In genomic region chr12:104969177-104969576, GRCm38 (mm10) we compare ENCODE assay signal across 29 mouse cellular contexts. TPM values are rescaled to one million over a fixed set of nuclear protein-coding genes. Genes with fewer than 3 reads are reported as not detected.
A peak's percentile ranks its signal among the peaks of the same experiment; 100 is the strongest.
DNase-seq lines count a peak whose midpoint lies in the region; ATAC-seq and TF ChIP-seq lines count a peak whose summit lies in the region.
"Had no signal": no experiment of that assay in that cellular context is flagged by ENCODE, and none has a peak within 500 bp of the region (broad histone marks: within the 10 kb centered on the region; RNA-seq: fewer than 3 reads in every experiment).

No protein-coding gene starts in this region.

- no peaks in the 10 kb centered on the region for H3K36me3 ChIP-seq in embryonic facial prominence, embryonic 13.5 days
- H3K36me3 ChIP-seq in embryonic facial prominence, embryonic 10.5 days (replicated peaks), result no peaks in the 10 kb centered on the region
- no peaks in the 10 kb centered on the region for H3K36me3 ChIP-seq in intestine, embryonic 15.5 days
- no peaks in the 10 kb centered on the region for H3K36me3 ChIP-seq in intestine, embryonic 16.5 days (ENCODE audit: control insufficient read depth, insufficient read depth, low read length)
- no peaks in the 10 kb centered on the region for H3K36me3 ChIP-seq in midbrain, postnatal 0 days (ENCODE audit: insufficient read depth, low read length)
- H3K36me3 ChIP-seq: embryonic facial prominence, embryonic 12.5 days; forebrain, embryonic 12.5 days; heart, embryonic 13.5 days; hindbrain, embryonic 10.5 days; hindbrain, embryonic 15.5 days; midbrain, embryonic 15.5 days had no signal

- H3K4me1 ChIP-seq in embryonic facial prominence, embryonic 13.5 days, result peaks cover 16% of the 10 kb centered on the region
- peaks cover 8% of the 10 kb centered on the region for H3K4me1 ChIP-seq in embryonic facial prominence, embryonic 10.5 days
- H3K4me1 ChIP-seq in intestine, embryonic 15.5 days (replicated peaks), result peaks cover 3% of the 10 kb centered on the region; the same call in 1 of the 2 replicates
- H3K4me1 ChIP-seq in intestine, embryonic 16.5 days (ENCODE audit: control insufficient read depth, insufficient read depth, low read length), result peaks cover 8% of the 10 kb centered on the region; the same call in 1 of the 2 replicates
- H3K4me1 ChIP-seq in midbrain, postnatal 0 days (ENCODE audit: insufficient read depth, low read length), result no peaks in the 10 kb centered on the region
- H3K4me1 ChIP-seq: liver, embryonic 12.5 days had no signal

- no peak overlapping the region for H3K4me3 ChIP-seq in embryonic facial prominence, embryonic 13.5 days
- H3K4me3 ChIP-seq in embryonic facial prominence, embryonic 10.5 days, result no peak overlapping the region
- no peak overlapping the region for H3K4me3 ChIP-seq in intestine, embryonic 15.5 days (replicated peaks)
- H3K4me3 ChIP-seq in intestine, embryonic 16.5 days (ENCODE audit: low read length), result no peak overlapping the region
- H3K4me3 ChIP-seq in midbrain, postnatal 0 days (ENCODE audit: low read depth, low read length), result no peak overlapping the region
- H3K4me3 ChIP-seq: embryonic facial prominence, embryonic 12.5 days; erythroblast, embryonic 14.5 days; forebrain, embryonic 12.5 days; heart, adult 2 months; heart, embryonic 13.5 days; hindbrain, embryonic 10.5 days; hindbrain, embryonic 15.5 days; liver, embryonic 12.5 days; midbrain, embryonic 15.5 days had no signal

- ATAC-seq in embryonic facial prominence, embryonic 13.5 days (ENCODE audit: insufficient number of reproducible peaks, insufficient read depth, low FRiP score, low TSS enrichment, low read depth), result no peak
- 0 out of 2 replicates have a peak, but pooled peaks have one; percentile 17 for ATAC-seq in intestine, embryonic 15.5 days
- ATAC-seq in intestine, embryonic 16.5 days, result no peak
- ATAC-seq in midbrain, postnatal 0 days (ENCODE audit: low FRiP score), result no peak
- ATAC-seq: liver, embryonic 12.5 days; liver, postnatal 0 days; lung, postnatal 0 days; midbrain, embryonic 15.5 days had no signal

- DNase-seq in embryonic facial prominence, embryonic 10.5 days (ENCODE audit: low spot score), result no peak
- peak; percentile 28 for DNase-seq in kidney, postnatal 14 days
- DNase-seq in kidney, postnatal 36 days, result no peak
- DNase-seq in skeletal muscle tissue, adult 2 months (ENCODE audit: low read depth, low spot score), result peak; percentile 44
- no peak for DNase-seq in midbrain, postnatal 0 days (ENCODE audit: low spot score)
- DNase-seq: B cell, adult 2 months; cerebellum, adult 11 months; cerebellum, adult 9-10 months; cerebellum, postnatal 36 days; heart, adult 2 months; heart, postnatal 14 days; left cerebral cortex, postnatal 4 days; liver, postnatal 0 days; right cerebral cortex, postnatal 25 days; spleen, adult 18-20 months; thymus, postnatal 14 days had no signal

- no peaks in the 10 kb centered on the region for H3K27me3 ChIP-seq in embryonic facial prominence, embryonic 13.5 days
- H3K27me3 ChIP-seq in embryonic facial prominence, embryonic 10.5 days (replicated peaks; ENCODE audit: low read depth, poor library complexity, severe bottlenecking), result peaks cover 7% of the 10 kb centered on the region
- no peaks in the 10 kb centered on the region for H3K27me3 ChIP-seq in intestine, embryonic 15.5 days (replicated peaks)
- H3K27me3 ChIP-seq in intestine, embryonic 16.5 days (replicated peaks; ENCODE audit: control insufficient read depth, insufficient read depth, low read length), result no peaks in the 10 kb centered on the region
- no peaks in the 10 kb centered on the region for H3K27me3 ChIP-seq in midbrain, postnatal 0 days (ENCODE audit: insufficient read depth, low read length)
- H3K27me3 ChIP-seq: embryonic facial prominence, embryonic 12.5 days; liver, embryonic 12.5 days; midbrain, embryonic 15.5 days had no signal

- 0 out of 2 replicates have a peak overlapping the region, but pooled peaks have one; percentile 7 for H3K27ac ChIP-seq in embryonic facial prominence, embryonic 13.5 days
- no peak overlapping the region for H3K27ac ChIP-seq in embryonic facial prominence, embryonic 10.5 days (replicated peaks)
- no peak overlapping the region for H3K27ac ChIP-seq in intestine, embryonic 15.5 days
- H3K27ac ChIP-seq in intestine, embryonic 16.5 days (ENCODE audit: low read length), result no peak overlapping the region
- no peak overlapping the region for H3K27ac ChIP-seq in midbrain, postnatal 0 days (ENCODE audit: low read depth, low read length)
- H3K27ac ChIP-seq: embryonic facial prominence, embryonic 12.5 days; forebrain, embryonic 12.5 days; heart, adult 2 months; heart, embryonic 13.5 days; hindbrain, embryonic 10.5 days; hindbrain, embryonic 15.5 days; liver, embryonic 12.5 days; macrophage; midbrain, embryonic 15.5 days had no signal

- 68% methylated on average over 9 of the region's 9 CpGs for WGBS in embryonic facial prominence, embryonic 13.5 days
- WGBS in embryonic facial prominence, embryonic 10.5 days, result 88% methylated on average over 9 of the region's 9 CpGs
- 71% methylated on average over 9 of the region's 9 CpGs for WGBS in intestine, embryonic 15.5 days
- 69% methylated on average over 9 of the region's 9 CpGs for WGBS in intestine, embryonic 16.5 days
- WGBS in midbrain, postnatal 0 days, result 88% methylated on average over 9 of the region's 9 CpGs

- TF ChIP-seq CTCF in midbrain, postnatal 0 days (IDR thresholded peaks at IDR 0.05), result no peak

- no peaks in the 10 kb centered on the region for H3K9me3 ChIP-seq in embryonic facial prominence, embryonic 13.5 days
- H3K9me3 ChIP-seq in embryonic facial prominence, embryonic 10.5 days, result no peaks in the 10 kb centered on the region
- H3K9me3 ChIP-seq in intestine, embryonic 15.5 days, result no peaks in the 10 kb centered on the region
- no peaks in the 10 kb centered on the region for H3K9me3 ChIP-seq in intestine, embryonic 16.5 days (ENCODE audit: control insufficient read depth, low read length)
- H3K9me3 ChIP-seq in midbrain, postnatal 0 days (ENCODE audit: low read length), result no peaks in the 10 kb centered on the region
- H3K9me3 ChIP-seq: embryonic facial prominence, embryonic 12.5 days; forebrain, embryonic 12.5 days; heart, embryonic 13.5 days; hindbrain, embryonic 10.5 days; hindbrain, embryonic 15.5 days; liver, embryonic 12.5 days; midbrain, embryonic 15.5 days had no signal

- no peak overlapping the region for H3K9ac ChIP-seq in embryonic facial prominence, embryonic 13.5 days
- no peak overlapping the region for H3K9ac ChIP-seq in intestine, embryonic 15.5 days
- H3K9ac ChIP-seq in intestine, embryonic 16.5 days (ENCODE audit: low read depth, low read length), result no peak overlapping the region
- no peak overlapping the region for H3K9ac ChIP-seq in midbrain, postnatal 0 days (replicated peaks; ENCODE audit: low read length, poor library complexity, severe bottlenecking)
- H3K9ac ChIP-seq: embryonic facial prominence, embryonic 12.5 days; forebrain, embryonic 12.5 days; heart, embryonic 13.5 days; hindbrain, embryonic 15.5 days; liver, embryonic 12.5 days; liver, postnatal 0 days; midbrain, embryonic 15.5 days had no signal

- H3K4me2 ChIP-seq in embryonic facial prominence, embryonic 13.5 days, result no peak overlapping the region
- no peak overlapping the region for H3K4me2 ChIP-seq in intestine, embryonic 15.5 days (replicated peaks)
- H3K4me2 ChIP-seq in intestine, embryonic 16.5 days (ENCODE audit: low read depth, low read length), result no peak overlapping the region
- no peak overlapping the region for H3K4me2 ChIP-seq in midbrain, postnatal 0 days (ENCODE audit: low read depth, low read length, poor library complexity, severe bottlenecking)
- H3K4me2 ChIP-seq: embryonic facial prominence, embryonic 12.5 days; forebrain, embryonic 12.5 days; heart, embryonic 13.5 days; hindbrain, embryonic 15.5 days; liver, embryonic 12.5 days; midbrain, embryonic 15.5 days had no signal

RNA-seq across cellular contexts. Expression of gene Syne3, which starts 40.4 kb away (rescaled TPM):
- 1.3 and 1.6 TPM in 2 replicates for polyA plus RNA-seq in embryonic facial prominence, embryonic 13.5 days (2015; fragmentation: Nextera tagmentation; extraction: Ambion mirVana)
- 0.24 and 0.26 TPM in 2 replicates for polyA plus RNA-seq in embryonic facial prominence, embryonic 10.5 days (2016; fragmentation: Nextera tagmentation; extraction: Ambion mirVana)
- polyA plus RNA-seq in intestine, embryonic 15.5 days (2015; fragmentation: Nextera tagmentation; extraction: Ambion mirVana), result 0.50 and 0.76 TPM in 2 replicates
- 0.51 and 0.66 TPM in 2 replicates for polyA plus RNA-seq in intestine, embryonic 16.5 days (2015; fragmentation: Nextera tagmentation; extraction: Ambion mirVana)
- total RNA-seq in midbrain, postnatal 0 days (2014; rRNA removed), result 0.93 and 1.4 TPM in 2 replicates
- 0.44 and 0.85 TPM in 2 replicates for polyA plus RNA-seq in midbrain, postnatal 0 days (2015; fragmentation: Nextera tagmentation; extraction: Ambion mirVana)

Comparison
In these comparisons a context has a peak if more than half of its experiments do, and no peak if none do; other contexts are left out.
1. DNase-seq: peak in kidney, postnatal 14 days (single experiment) and skeletal muscle tissue, adult 2 months (single experiment); none in embryonic facial prominence, embryonic 10.5 days (single experiment), kidney, postnatal 36 days (0 of 2) and midbrain, postnatal 0 days (single experiment).